Mouse (Mus musculus) kidney, postnatal 10 days (tissue): ENCODE measurements around the gene Ccdc36.

Experiments used
- DNase-seq: peaks from one replicate; pipeline ENCODE4 v3.0.0; 2021; ENCODE audit warnings: mixed read lengths

Ccdc36 gene

DNA sequence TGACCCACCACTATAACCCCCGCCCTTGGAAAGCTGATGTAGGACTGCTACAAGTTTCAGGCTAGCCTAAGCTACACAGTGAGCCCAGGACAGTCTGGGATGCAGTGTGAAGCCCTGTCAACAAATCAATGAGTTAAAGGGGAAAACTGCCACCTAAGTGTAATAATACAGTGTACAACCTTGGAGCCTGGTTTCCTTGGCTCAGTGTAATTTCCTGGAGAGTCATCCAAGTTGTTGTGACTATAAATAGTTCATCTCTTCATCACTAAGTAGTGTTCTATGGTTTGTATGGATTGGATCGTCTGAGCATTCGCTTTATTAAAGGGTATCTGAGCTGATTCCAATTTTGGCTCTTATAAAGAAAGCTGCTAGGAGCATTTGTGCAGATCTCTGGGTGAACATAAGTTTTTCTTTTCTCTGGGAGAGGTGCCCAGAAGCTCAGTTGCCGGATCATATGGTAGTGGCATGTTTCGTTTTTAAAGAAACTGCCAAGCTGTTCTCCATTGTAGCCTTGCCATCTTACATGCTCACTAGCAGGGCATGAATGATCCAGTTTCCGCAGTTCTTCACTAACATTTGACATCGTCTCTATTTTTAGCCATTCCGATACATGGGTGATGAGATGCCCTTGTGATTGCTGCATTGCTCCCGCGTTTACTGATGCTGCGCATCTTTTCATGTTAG, 13.1 kb upstream of the Ccdc36 start:
- DNase-seq, result no peak

DNA sequence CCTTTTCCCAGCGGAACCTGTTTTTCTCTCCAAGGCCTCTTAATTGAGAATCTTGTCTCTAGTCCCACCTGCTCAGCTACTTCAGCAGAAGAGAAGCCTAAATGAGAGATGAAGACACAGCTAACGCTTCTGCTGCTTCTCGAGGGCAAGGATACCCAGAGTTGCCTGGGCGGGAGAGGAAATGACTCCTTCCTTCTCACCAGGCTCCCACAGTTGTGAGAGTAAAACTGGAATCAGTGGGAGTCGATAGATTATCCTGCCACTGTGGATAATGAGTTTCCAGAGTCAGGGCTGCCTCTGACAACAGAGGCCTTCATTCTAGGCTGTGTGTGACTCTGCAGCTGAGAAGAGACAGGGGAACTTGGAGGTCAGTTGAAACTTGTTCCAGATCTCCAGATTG, 12.2 kb upstream of the Ccdc36 start:
- DNase-seq, result no peak

DNA sequence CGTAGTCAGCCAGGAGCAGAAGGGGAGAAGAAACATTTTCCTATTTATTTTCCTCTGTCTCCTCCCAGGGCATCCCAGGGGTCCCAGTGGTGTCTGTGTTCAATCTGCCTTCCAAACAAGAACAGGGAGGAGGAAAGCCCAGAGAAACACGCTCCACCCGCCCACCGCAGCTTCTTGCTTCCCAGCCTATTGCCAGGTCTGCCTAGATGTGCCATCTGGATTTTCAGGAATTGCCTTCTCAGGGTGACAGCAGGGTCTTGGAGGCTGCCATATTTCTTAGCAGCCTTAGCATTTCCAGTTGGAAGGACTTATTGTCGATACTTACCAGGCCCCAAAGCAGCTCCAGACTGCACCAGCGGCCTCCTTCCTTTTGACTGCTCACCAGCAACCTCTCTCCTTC, 10.9 kb upstream of the Ccdc36 start:
- no peak for DNase-seq

DNA sequence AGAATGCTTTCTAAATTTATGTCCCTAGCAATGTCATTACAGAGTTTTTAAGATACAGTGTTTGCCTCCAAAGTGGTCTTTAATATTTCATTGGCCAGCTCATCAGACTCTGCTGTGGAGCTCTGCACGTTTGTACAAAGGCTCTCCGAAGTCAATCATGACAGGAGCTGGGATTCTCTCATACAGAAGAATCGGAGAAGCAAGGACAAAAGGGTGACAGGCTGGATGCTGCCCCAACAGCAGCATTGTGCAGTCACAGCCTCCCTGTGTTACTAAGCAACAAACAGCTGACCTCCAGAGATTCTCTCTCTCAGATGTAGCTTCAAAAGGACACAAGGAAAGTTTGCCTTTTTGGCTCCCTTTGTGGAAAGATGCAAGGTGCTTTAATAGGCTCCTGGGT, 7.9 kb upstream of the Ccdc36 start, which contains the start of gene BC048562:
TSS of gene BC048562 (plus strand) at position 301 of the 400 bp plus-strand sequence.
- DNase-seq, result no peak

GRCm38 (mm10) chr9:108431431-108432067, 3.3 kb upstream of the Ccdc36 start:
- peak; percentile 55 for DNase-seq

GRCm38 (mm10) chr9:108412221-108412620, 16.1 kb downstream of the Ccdc36 start:
- peak; percentile 38 for DNase-seq

DNA sequence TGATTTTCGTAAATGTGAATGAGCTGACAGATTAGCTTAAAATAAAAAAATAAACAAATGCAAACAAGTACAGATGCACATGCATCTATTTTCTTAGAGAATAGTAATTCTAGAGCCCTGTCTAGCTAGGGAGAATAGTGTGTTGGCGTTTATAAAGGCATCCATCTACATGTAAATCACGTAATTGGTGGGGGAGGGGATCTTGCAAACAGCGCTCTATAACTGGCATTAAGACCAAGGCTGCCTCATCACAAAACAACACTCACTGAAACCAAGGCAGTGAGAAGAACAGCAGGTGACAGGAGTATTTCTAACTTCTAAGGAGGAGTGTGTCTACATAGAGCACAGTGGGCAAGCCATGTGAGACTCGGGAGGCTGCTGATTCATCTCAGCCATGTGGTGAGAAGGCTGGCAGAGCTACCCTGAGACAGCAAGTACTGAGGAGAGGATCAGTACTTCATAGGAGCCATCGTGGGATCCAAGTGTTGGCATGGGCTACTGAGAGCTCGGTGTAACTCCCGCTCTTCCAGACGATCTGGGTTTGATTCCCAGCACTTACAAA, 16.8 kb downstream of the Ccdc36 start:
- DNase-seq, result no peak

GRCm38 (mm10) chr9:108409535-108409934, 18.7 kb downstream of the Ccdc36 start:
- no peak for DNase-seq

DNA sequence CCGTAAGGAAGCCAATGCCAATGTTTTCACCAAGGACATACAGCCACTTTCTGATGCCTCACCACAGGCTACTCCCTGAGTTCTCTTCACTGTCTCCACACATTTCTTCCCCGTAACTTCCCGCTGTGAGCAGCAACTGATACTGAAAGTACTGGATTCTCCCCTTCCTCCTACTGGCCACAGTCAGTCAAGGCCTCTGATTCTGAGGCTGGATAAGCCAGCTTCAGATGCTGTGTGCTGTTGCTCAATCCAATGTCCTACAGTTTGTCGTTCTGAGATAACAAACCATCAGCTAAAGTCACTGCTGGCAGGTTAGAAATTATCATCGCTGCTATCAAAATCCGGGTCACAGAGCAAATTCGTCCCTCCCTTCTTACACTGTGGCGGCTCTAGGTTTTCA, 23.8 kb downstream of the Ccdc36 start:
- no peak for DNase-seq

- no peak for DNase-seq
Measured at GRCm38 (mm10) chr9:108403081-108403480, 25.2 kb downstream of the Ccdc36 start.

DNA sequence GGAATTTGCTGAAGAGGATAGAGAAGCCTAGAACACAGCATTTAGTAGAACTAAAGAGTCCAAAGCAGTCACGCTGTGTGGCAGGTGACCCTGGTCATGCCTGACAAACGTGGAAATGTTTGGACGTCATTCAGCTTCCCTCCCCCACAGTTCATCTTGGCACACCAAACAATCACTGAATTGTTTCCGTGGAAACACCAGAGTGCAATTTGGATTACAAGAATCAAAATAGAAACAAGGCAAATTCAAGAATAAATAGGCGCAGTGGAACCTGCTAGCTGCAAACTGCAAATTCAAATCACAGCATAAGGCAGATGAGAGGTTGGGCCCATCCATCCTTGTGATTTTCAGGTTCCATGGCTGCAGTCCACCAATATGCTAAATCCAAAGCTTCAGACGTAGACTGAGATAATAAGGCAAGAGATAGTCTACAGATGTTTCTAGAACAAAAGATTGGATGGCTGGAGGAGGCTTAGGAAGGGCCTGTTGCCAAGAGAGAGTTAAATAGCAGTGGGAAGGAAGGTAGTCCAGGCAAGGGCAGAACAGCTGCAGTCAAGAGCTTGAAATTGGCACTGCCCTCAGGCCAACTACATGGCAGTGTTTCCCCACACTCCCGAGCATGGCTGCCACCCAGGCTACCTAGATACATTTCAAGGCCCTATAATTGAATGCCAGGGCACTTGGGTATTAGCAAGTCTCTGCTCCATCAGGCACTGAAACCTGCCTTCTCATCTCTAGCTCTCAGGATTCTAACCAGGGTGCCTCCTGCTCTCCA, 26.9 kb downstream of the Ccdc36 start:
- no peak for DNase-seq

DNA sequence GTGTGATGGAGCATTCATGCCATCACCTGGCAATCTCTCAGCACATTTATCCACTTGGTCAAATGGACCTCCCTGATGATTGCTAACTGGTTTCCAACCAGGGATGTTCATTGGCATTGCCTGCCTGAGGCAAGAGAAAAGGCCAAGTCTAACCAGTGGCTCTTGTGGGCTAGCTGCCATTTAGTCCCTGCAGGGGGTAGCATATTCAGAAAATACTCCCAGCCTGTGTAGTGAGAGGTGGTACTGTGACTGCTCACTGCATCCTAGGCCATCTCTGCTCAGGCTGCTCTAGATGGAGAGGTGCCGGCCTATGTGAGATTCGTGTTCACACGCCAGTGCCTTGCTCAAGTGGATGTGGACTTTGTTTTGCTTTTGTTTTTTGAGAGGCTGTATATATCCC, 30.0 kb downstream of the Ccdc36 start:
- DNase-seq, result no peak

- DNase-seq, result no peak
Measured at GRCm38 (mm10) chr9:108395427-108395826, 32.9 kb downstream of the Ccdc36 start.

DNA sequence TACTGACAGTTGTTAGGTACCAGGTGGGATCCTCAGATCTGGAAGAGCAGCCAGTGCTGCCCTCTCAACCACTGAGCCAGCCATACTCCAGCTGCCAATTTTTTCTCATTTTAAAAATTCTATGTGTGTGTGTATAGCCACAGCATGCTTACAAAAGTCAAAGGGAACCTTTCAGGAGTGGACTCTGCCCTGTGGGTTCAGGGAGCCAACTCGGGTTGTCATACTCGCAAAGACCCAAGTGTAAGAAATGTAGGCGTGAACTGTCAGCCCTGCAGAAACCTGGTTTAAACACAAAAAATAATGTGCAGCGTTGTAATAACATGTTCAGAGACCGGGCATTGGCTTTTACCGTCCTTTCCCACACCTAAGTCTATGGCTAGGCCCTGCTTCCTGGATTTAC, 34.1 kb downstream of the Ccdc36 start:
- no peak for DNase-seq

DNA sequence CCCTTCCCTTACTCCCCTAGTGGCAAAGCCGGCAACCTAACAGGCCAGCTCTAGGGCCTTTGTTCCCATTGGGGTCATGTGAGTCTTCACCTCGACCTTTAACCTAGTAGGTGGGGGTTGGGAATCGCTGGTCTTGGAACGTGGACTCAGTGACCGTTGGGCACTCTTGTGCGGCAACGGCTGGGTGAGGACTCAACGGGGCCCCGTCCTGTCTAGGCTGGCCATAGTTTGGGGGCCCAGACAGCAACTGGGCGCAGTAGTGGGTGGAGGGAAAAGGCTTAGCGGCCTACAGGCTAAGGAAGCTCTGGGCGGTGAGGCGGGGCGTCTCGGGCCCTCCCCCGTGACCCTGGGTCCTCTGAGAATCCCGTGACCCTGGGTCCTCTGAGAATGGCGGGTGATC, 35.6 kb downstream of the Ccdc36 start, which contains the start of gene 1700102P08Rik:
TSS of gene 1700102P08Rik (plus strand) at position 130 of the 400 bp plus-strand sequence.
- peak; percentile 51 for DNase-seq

DNA sequence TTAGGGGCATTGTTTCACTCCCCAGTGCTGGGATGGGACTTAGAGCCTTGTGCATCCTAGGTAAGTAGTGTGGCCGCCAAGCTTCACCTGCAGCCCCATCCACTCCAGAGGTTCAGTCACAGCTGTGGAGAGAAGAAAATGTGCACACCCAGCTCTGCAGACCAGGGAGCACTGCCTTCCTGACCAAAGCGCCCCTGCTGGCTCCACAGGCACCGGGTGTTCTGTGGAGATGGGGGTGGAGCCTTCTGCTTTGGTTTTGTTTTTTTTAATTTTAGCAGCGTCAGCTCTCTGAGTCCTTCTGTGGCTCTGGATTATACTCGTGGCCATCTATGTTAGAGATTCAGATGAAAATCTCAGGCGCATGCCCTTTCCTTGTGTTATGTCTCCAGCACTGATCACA, 39.1 kb downstream of the Ccdc36 start:
- DNase-seq, result peak; percentile 32

DNA sequence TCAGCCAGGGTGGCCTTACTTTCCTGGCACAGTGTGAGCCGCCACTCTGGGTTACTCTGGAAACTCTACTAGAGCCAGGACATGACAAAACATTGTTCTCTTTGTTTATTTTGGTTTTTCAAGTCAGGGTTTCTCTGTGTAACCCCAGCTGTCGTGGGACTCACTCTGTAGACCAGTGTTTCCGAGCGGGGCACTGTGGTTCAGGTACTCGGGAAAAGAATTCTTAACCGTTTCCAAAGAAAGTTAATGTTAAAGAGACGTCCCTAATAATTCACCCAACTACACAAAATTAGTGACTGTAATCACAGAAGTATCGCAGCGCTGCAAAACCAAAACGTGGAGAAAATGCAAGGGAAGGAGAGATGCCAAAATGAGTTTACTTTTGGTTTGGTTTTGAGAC, 39.7 kb downstream of the Ccdc36 start:
- DNase-seq, result no peak

DNA sequence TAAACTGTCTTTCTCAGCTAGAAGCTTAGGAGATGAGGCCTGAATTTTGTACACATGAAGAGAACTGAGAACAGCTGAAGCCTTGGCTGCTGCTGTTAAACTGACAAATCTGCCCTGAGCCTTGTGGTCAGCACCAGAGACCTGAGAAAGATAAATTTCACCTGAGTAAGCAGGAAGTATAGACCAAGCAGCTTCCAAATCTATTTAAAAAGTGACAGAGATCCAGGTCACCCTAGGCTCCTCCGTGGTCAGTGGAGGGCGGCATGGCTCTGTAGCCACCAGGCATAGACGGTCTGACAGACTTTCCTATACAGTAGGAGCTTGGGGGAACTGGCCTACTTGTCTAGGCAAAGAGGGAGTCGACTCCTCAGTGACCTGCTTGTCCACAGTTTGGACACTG, 41.5 kb downstream of the Ccdc36 start:
- no peak for DNase-seq

DNA sequence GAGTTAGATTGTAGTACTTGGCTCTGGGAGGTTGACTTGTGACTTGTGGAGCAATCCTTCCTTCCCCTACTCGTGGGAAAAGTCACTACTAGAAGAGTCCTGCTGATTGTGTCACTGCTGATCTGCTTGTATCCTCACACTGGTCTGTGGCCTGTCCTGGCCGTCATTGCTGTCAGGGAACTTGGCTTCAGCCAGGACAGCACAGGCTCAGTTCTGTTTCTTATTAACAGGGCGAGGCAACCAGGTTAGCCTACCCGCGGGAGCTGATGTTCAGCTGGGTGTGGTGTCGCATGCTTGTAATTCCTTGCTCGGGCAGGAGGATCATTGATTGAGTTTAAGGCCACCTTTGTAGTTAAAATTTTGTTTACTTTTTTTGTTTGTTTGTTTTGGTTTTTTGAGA, 43.3 kb downstream of the Ccdc36 start:
- peak; percentile 43 for DNase-seq

DNA sequence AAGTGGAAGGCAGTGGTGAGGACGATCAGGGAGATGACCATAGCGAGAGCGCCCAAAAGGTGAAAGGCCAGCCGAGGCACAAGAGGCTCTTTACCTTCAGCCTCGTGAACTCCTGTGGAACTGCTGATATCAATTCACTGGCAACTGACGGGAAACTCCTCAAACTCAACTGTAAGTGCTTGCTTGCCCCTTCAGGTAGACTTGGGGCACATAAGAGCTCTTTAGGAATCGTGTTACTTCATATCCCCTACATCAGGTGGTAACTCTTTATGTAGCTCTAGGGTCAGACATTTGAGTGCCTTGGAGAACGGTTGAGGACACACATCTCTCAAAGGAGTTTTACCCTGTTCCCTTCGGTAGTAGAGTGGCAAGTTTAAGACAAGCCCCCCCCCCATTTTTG, 46.9 kb downstream of the Ccdc36 start:
- DNase-seq, result no peak

- no peak for DNase-seq
Measured at GRCm38 (mm10) chr9:108379294-108379693, 49.0 kb downstream of the Ccdc36 start.

- no peak for DNase-seq
Measured at GRCm38 (mm10) chr9:108378736-108379135, 49.5 kb downstream of the Ccdc36 start.

GRCm38 (mm10) chr9:108378234-108378633, 50.0 kb downstream of the Ccdc36 start:
- DNase-seq, result no peak
